Mouse (Mus musculus) liver, embryonic 11.5 days (tissue): ENCODE results near the gene H2-T22. TPM values are rescaled to one million over a fixed set of nuclear protein-coding genes. Genes with fewer than 3 reads are reported as not detected.
"Not testable (repeated sequence)": the region's sequence is repeated elsewhere in the genome, so short reads cannot be mapped to it uniquely, and the experiment has no call there.

Experiments used
- ATAC-seq: fragments of 200-750 bp; cut with Nextera tagmentation; replicated peaks from 2 replicates; pipeline ENCODE4 v1.8.0; 2017; ENCODE audit warnings: moderate number of reproducible peaks, mild to moderate bottlenecking, moderate TSS enrichment, moderate library complexity; ENCODE audit not compliant: low FRiP score
- DNase-seq: peaks from one replicate; pipeline ENCODE4 v3.0.0-alpha.2; 2017; ENCODE audit warnings: low spot score
- H3K27ac ChIP-seq: fragments of 300-500 bp; sonication (generic); 2 replicates; pipeline ENCODE4 v1.5.1; 2014; ENCODE audit warnings: mild to moderate bottlenecking, low read depth, low read length, control low read depth
- H3K27me3 ChIP-seq: fragments of 300-500 bp; sonication (generic); replicated peaks from 2 replicates; pipeline ENCODE4 v1.6.1; 2014; ENCODE audit warnings: low read length, mixed read lengths; ENCODE audit not compliant: control insufficient read depth, insufficient read depth
- H3K36me3 ChIP-seq: fragments of 300-500 bp; sonication (generic); 2 replicates; pipeline ENCODE4 v1.6.1; 2014; ENCODE audit warnings: mild to moderate bottlenecking, low read length, moderate library complexity, mixed read lengths; ENCODE audit not compliant: control insufficient read depth, insufficient read depth
- H3K4me1 ChIP-seq: fragments of 300-500 bp; sonication (generic); replicated peaks from 2 replicates; pipeline ENCODE4 v1.6.1; 2014; ENCODE audit warnings: low read length, mixed read lengths; ENCODE audit not compliant: control insufficient read depth, insufficient read depth
- H3K4me2 ChIP-seq: fragments of 300-500 bp; sonication (generic); 2 replicates; pipeline ENCODE4 v1.6.1; 2014; ENCODE audit warnings: mild to moderate bottlenecking, control low read depth, moderate library complexity
- H3K4me3 ChIP-seq: fragments of 300-500 bp; sonication (generic); 2 replicates; pipeline ENCODE4 v1.5.1; 2014; ENCODE audit warnings: low read depth, low read length, control low read depth
- H3K9ac ChIP-seq: fragments of 300-500 bp; sonication (generic); 2 replicates; pipeline ENCODE4 v1.6.1; 2014; ENCODE audit warnings: low read depth, low read length, control low read depth
- H3K9me3 ChIP-seq: fragments of 300-500 bp; sonication (generic); 2 replicates; pipeline ENCODE4 v1.6.1; 2016; ENCODE audit warnings: low read length, inconsistent platforms, mixed read lengths; ENCODE audit not compliant: control insufficient read depth
- WGBS: fragments of 180-500 bp; shearing (Covaris S2); extraction: QIAGEN DNeasy Blood & Tissue Kit; methylation state at CpG from one replicate; pipeline ENCODE4 v1.1.7; 2014; 5-methylcytosine and 5-hydroxymethylcytosine counted together
- polyA plus RNA-seq: library from polyadenylated mRNA; unstranded; fragments of >200 nt; fragmentation: Nextera tagmentation; extraction: Ambion mirVana; gene quantifications from 2 replicates; pipeline ENCODE4 v1.2.1, GENCODE M21; 2014

Gene H2-T22
- polyA plus RNA-seq, result 9.5 and 10.2 TPM in 2 replicates

DNA sequence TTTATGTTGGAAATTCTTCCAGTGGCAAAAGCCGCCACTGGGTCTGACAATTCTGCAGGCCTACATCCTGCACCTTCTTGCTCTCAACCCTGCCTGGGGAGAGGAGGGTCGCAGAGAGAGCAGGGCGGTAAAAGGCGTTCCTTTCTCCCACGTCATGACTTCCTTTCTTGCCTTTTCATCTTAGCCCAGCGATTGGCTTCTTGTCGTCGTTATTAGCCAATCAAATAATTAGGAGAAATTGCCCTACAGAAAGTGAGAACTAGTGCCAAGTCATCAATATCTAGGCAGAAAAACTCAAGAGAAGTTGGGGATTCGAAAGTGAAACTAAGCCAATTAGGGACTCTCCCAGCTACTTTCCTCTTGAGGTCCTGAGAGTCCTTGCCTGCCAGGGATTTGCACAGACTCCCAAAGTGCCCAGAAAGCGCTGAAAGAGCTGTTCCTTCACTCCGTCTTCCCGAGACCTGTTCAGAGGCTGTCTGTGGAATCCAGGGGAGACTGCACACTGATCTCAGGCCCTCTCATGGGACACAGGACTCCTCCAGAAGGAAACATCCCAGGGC, at the start of gene H2-T22, which contains the start of gene Gm6034:
Gene H2-T22, minus strand, starts transcription at position 138 of the 560 bp plus-strand sequence.
Gene Gm6034, plus strand, starts transcription at position 352 of the 560 bp plus-strand sequence.
- H3K27ac ChIP-seq, H3K4me1 ChIP-seq, H3K9me3 ChIP-seq, H3K36me3 ChIP-seq, H3K27me3 ChIP-seq: not testable (repeated sequence)
- Histone ChIP-seq H3K9ac (peak within 1 kb of the TSS; percentile 60), H3K4me3 (peak within 1 kb of the TSS; percentile 51), H3K4me2 (peak within 1 kb of the TSS; percentile 85)
- ATAC-seq (peak; percentile 91), DNase-seq (peak; percentile 53)
- 2% methylated on average over 12 of the region's 12 CpGs for WGBS

DNA sequence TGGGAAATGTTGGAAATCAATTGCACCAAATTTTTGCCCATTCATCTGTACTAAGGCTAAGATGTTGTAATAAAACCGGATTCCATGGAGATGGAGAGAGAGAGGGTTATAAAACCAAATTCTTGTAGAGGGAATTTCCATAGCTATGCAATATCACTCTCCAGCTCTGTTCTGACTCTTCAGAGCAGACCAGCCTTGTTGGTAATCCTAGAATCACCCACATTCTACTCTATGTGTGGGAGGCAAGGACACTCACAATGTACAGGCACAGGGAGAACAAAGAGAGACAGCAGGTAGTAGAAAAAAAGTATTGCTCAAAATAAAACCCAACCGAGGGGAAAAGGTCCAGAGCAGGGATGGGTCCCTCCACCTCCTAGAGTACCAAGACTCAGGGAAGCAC, 49.4 kb upstream of the H2-T22 start:
- not testable (repeated sequence) for H3K27me3 ChIP-seq, H3K36me3 ChIP-seq, H3K9ac ChIP-seq, H3K4me3 ChIP-seq, H3K4me2 ChIP-seq, DNase-seq, ATAC-seq, H3K4me1 ChIP-seq, H3K9me3 ChIP-seq, H3K27ac ChIP-seq
- WGBS, result no CpG with 5 or more reads among the region's 2 CpGs

DNA sequence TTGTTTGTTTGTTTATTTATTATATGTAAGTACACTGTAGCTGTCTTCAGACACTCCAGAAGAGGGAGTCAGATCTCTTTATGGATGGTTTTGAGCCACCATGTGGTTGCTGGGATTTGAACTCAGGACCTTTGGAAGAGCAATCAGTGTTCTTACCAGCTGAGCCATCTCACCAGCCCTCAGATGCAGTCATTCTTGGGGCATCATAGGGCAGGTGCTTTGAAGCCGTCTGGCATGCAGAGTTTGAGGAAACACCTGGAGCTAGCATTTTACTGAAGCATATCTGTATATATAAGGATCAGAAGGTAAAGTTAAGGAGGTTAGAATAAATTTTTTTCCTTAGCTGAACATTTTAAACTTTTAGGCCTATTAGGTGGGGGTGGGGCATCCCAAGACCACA, 43.4 kb upstream of the H2-T22 start:
- H3K9ac ChIP-seq, ATAC-seq, DNase-seq, H3K36me3 ChIP-seq, H3K4me2 ChIP-seq, H3K27ac ChIP-seq, H3K4me3 ChIP-seq, H3K4me1 ChIP-seq, H3K9me3 ChIP-seq: not testable (repeated sequence)
- peaks cover 35% of the 10 kb centered on the region for H3K27me3 ChIP-seq
- WGBS, result 55% methylated on average over 1 of the region's 1 CpGs

DNA sequence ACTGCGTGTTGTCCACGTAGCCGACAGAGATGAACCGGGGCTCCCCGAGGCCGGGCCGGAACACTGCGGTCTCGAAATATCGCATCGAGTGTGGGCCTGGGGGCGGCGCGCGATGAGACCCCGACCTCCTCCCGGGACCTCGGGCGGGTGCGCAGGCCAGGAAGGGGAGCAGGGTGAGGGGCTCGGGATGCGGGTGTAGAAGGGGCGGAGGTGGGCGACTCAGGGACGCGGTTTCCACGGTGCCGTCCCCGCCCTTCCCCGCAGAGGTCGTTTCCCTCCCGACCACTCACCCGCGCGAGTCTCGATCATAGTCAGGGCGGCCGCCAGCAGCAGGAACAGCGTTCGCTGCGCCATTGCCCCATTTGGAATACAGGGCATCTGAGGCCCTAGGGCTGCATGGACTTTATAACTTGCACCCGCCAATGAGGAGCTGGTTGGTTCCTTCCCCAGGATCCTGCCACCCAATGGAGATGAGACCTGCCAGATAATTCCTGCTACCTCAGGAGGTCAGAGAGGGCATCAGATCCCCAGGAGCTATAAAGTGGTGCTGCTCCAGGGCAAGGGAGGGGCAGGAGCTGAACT, 41.4 kb upstream of the H2-T22 start:
- Histone ChIP-seq H3K36me3 (no peaks in the 10 kb centered on the region), H3K4me1 (0 out of 2 replicates have a peak, but pooled peaks cover 3% of the 10 kb centered on the region), H3K27me3 (peaks cover 35% of the 10 kb centered on the region), H3K4me3 (peak overlapping the region; percentile 54), H3K9me3 (no peaks in the 10 kb centered on the region), H3K27ac (no peak overlapping the region), H3K9ac (0 out of 2 replicates have a peak overlapping the region, but pooled peaks have one; percentile 52), H3K4me2 (peak overlapping the region; percentile 78)
- WGBS, result under 1% methylated on average over 42 of the region's 42 CpGs
- ATAC-seq, result peak; percentile 29; the same call in 1 of the 2 replicates
- DNase-seq, result no peak

DNA sequence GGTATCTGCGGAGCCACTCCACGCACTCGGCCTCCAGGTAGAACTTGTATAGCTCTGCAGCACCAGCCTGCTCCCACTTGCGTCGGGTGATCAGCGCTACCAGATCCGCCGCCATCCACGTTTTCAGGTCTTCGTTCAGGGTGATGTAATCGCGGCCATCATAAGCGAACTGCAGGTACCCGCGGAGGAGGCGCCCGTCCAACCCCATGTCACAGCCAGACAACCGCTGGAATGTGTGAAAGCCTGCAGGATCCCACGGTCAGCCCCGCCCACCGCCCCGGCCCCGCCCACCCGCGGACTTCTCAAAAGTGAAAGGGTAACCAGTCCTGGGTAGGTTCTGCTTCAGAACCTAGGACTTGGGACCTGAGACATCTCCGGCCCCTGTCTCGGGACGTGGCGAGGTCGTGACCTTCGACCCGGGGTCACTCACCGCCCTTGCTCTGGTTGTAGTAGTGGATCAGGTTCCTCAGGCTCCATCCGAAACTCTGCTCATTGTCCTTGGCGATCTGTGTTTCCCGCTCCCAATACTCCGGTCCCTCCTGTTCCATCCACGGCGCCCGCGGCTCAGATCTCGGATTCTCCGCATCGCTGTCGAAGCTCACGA, 40.8 kb upstream of the H2-T22 start:
- peak overlapping the region; percentile 78 for H3K4me2 ChIP-seq
- H3K36me3 ChIP-seq, result no peaks in the 10 kb centered on the region
- peak; percentile 49; the same call in 1 of the 2 replicates for ATAC-seq
- H3K27me3 ChIP-seq, result peaks cover 35% of the 10 kb centered on the region
- peak overlapping the region; percentile 54 for H3K4me3 ChIP-seq
- WGBS, result 1% methylated on average over 46 of the region's 46 CpGs
- DNase-seq, result peak; percentile 63
- H3K9ac ChIP-seq, result 0 out of 2 replicates have a peak overlapping the region, but pooled peaks have one; percentile 52
- no peaks in the 10 kb centered on the region for H3K9me3 ChIP-seq
- H3K27ac ChIP-seq, result no peak overlapping the region
- 0 out of 2 replicates have a peak, but pooled peaks cover 3% of the 10 kb centered on the region for H3K4me1 ChIP-seq

DNA sequence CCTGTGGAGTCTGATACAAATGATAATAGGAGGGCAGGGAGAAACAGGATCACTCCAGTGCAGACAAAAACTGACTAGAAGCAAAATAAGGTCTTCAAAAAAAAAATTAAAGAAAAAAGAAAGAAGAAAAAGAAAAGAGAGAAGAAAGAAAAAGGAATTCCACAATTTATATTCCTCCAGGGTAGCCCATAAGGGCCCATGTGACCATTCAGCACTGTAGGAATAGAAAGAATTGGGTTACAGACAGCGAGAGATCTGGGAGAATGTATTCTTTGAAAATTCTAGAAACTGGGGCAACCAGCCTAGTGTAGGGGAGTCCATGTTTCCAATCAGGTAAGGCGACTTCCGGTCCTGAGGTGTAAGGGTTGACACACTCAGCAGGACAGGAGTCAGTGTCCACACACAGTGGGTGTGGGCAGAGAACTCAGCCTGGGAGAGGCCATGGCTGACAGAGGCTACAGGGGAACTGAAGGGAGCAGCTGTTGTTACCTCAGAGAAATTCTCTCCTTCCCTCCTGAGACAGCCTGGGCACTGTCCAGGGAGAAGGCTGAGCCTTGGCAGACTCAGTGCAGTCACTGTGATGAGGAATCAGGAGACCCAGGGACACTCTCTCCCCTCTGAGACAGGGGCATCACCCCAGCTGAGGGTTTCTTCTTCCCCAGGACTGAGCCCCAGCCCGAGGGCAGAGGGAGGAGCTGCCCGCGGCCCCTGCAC, 40.1 kb upstream of the H2-T22 start:
- DNase-seq, H3K9me3 ChIP-seq, H3K4me1 ChIP-seq, H3K27ac ChIP-seq, H3K9ac ChIP-seq, ATAC-seq, H3K36me3 ChIP-seq: not testable (repeated sequence)
- Histone ChIP-seq H3K4me2 (peak overlapping the region; percentile 78), H3K4me3 (peak overlapping the region; percentile 54), H3K27me3 (peaks cover 35% of the 10 kb centered on the region)
- 32% methylated on average over 4 of the region's 6 CpGs for WGBS

DNA sequence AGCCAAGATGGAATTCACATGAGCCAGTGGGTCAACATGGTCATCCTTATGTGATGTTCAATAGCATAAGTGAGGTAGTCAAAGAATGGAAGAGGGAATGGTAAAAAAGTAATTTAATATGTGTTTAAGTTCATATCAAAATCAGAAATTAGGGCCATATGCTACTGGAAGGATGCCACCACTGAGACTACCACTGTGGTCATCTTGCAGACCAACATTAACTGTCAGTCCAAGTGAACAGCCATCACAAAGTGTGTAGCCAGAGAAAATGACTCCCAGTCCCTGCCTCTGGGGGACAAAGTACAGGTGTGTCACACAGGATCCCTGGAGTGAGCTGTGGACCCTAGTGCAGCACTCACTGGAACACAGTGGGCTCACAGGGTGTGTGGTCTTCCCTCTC, 39.4 kb upstream of the H2-T22 start:
- H3K9me3 ChIP-seq, H3K9ac ChIP-seq, H3K36me3 ChIP-seq, H3K27ac ChIP-seq, H3K4me2 ChIP-seq, H3K4me3 ChIP-seq, DNase-seq, ATAC-seq, H3K4me1 ChIP-seq: not testable (repeated sequence)
- H3K27me3 ChIP-seq, result peaks cover 35% of the 10 kb centered on the region

DNA sequence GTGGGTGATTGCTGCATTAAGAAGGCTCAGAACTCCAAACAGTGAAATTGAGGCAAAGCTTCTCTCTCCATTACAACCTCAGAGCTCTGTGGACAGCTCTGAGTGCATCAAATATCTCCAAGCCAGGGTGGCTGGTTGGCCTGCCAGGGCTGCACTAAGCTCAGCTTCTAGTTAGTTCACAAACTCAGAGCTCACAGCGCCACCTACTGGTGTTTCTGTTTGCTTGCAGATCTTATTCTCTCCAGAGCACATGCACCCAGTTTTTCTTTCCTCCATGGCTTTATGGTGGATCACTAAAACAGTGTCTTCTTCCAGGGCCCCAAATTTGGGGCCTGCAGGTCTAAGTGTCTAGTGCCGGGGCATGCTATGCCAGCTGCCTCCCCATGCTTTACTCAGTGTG, 18.3 kb upstream of the H2-T22 start:
- Histone ChIP-seq H3K27me3 (no peaks in the 10 kb centered on the region), H3K36me3 (no peaks in the 10 kb centered on the region), H3K27ac (no peak overlapping the region), H3K9ac (no peak overlapping the region), H3K4me1 (no peaks in the 10 kb centered on the region), H3K9me3 (no peaks in the 10 kb centered on the region), H3K4me2 (no peak overlapping the region), H3K4me3 (no peak overlapping the region)
- ATAC-seq, result no peak
- peak; percentile 43 for DNase-seq
- WGBS, result 22% methylated on average over 2 of the region's 2 CpGs
